In genomic region chr1:74084065-74084705, GRCm38 (mm10) we compare ENCODE assay signal across 8 mouse cellular contexts. TPM values are rescaled to one million over a fixed set of nuclear protein-coding genes. Genes with fewer than 3 reads are reported as not detected.
DNase-seq lines count a peak whose midpoint lies in the region; ATAC-seq lines count a peak whose summit lies in the region.

No protein-coding gene starts in this region.

- H3K27ac ChIP-seq in stomach, embryonic 14.5 days (ENCODE audit: low read length): peak overlapping the region; percentile 27; the same call in 1 of the 2 replicates

- no peaks in the 10 kb centered on the region for H3K27me3 ChIP-seq in stomach, embryonic 14.5 days (ENCODE audit: control insufficient read depth, insufficient read depth, low read length)

- no peak overlapping the region for H3K4me3 ChIP-seq in stomach, embryonic 14.5 days (ENCODE audit: low read depth, low read length)

- H3K4me2 ChIP-seq in stomach, embryonic 14.5 days (replicated peaks; ENCODE audit: low read depth, low read length): no peak overlapping the region

- 63% methylated on average over 6 of the region's 6 CpGs for WGBS in stomach, embryonic 14.5 days

- intact Hi-C loops in gastrocnemius, postnatal 14 days (cut with DNase I; ENCODE audit: low total_unique reads): no loop called here
- intact Hi-C loops in heart, postnatal 36 days (cut with DNase I): loop anchor here (5.0 kb wide), 1 partner anchor 113 kb away; no protein-coding TSS in a partner anchor
- intact Hi-C loops in left cerebral cortex, postnatal 4 days (cut with DNase I): no loop called here

- no peak for ATAC-seq in stomach, embryonic 14.5 days (ENCODE audit: insufficient number of reproducible peaks, insufficient read depth, low FRiP score, low read depth)
- ATAC-seq in activated CD4-positive, CD25-positive, alpha-beta regulatory T cell, adult 4 months: no peak

- peak; percentile 59 for DNase-seq in ovary, postnatal 36 days (ENCODE audit: low spot score)
- no peak for DNase-seq in ovary, postnatal 14 days (ENCODE audit: low spot score)
- peak; percentile 70 for DNase-seq in gastrocnemius, postnatal 14 days
- peak; percentile 69 to 74 for DNase-seq in heart, postnatal 36 days
- no peak for DNase-seq in left cerebral cortex, postnatal 4 days
- DNase-seq in spleen, postnatal 36 days (ENCODE audit: low spot score in 2 of 2): no peak

- H3K4me1 ChIP-seq in stomach, embryonic 14.5 days (ENCODE audit: control insufficient read depth, insufficient read depth, low read length): peaks cover 27% of the 10 kb centered on the region

- no peaks in the 10 kb centered on the region for H3K36me3 ChIP-seq in stomach, embryonic 14.5 days (ENCODE audit: control insufficient read depth, insufficient read depth, low read length)

- H3K9ac ChIP-seq in stomach, embryonic 14.5 days (replicated peaks; ENCODE audit: low read depth, low read length): no peak overlapping the region; the same call in 1 of the 2 replicates

- H3K9me3 ChIP-seq in stomach, embryonic 14.5 days (ENCODE audit: control insufficient read depth, low read depth, low read length): no peaks in the 10 kb centered on the region

RNA-seq across cellular contexts. Expression of gene Tns1, which starts 40.1 kb away (rescaled TPM):
- 100 to 1,000 TPM; 176 to 217 TPM for total RNA-seq in gastrocnemius, postnatal 14 days (2021)
- total RNA-seq in heart, postnatal 36 days (2021): 100 to 1,000 TPM; 672 to 786 TPM
- polyA plus RNA-seq in stomach, embryonic 14.5 days (2014; fragmentation: Nextera tagmentation; extraction: Ambion mirVana): 35.3 and 37.9 TPM in 2 replicates
- polyA plus RNA-seq in activated CD4-positive, CD25-positive, alpha-beta regulatory T cell, adult 4 months (2017; shearing (Covaris generic)): 10 to 100 TPM; 21.7 to 23.3 TPM
- total RNA-seq in left cerebral cortex, postnatal 4 days (2021): 10 to 100 TPM; 19.6 to 21.4 TPM

RNA-seq across cellular contexts. Expression of gene Rufy4, which starts 41.2 kb away (rescaled TPM):
- total RNA-seq in gastrocnemius, postnatal 14 days (2021): under 1 TPM in 1 of 2 experiments, not detected in 1; 0.09 TPM
- total RNA-seq in heart, postnatal 36 days (2021): 1 to 10 TPM in 1 of 2 experiments, under 1 TPM in 1; 0.69 to 1.2 TPM
- 0.25 and 0.26 TPM in 2 replicates for polyA plus RNA-seq in stomach, embryonic 14.5 days (2014; fragmentation: Nextera tagmentation; extraction: Ambion mirVana)
- polyA plus RNA-seq in activated CD4-positive, CD25-positive, alpha-beta regulatory T cell, adult 4 months (2017; shearing (Covaris generic)): not detected
- total RNA-seq in left cerebral cortex, postnatal 4 days (2021): under 1 TPM in 1 of 2 experiments, not detected in 1; 0.20 TPM

Comparison
In these comparisons a context has a peak if more than half of its experiments do, and no peak if none do; other contexts are left out.
1. DNase-seq: peak in ovary, postnatal 36 days (single experiment), gastrocnemius, postnatal 14 days (single experiment) and heart, postnatal 36 days (2 of 2); none in ovary, postnatal 14 days (single experiment), left cerebral cortex, postnatal 4 days (single experiment) and spleen, postnatal 36 days (0 of 2).
2. RNA of gene Tns1, which starts 40.1 kb away (total RNA-seq): 672 to 786 TPM in heart, postnatal 36 days and 176 to 217 TPM in gastrocnemius, postnatal 14 days; 19.6 to 21.4 TPM in left cerebral cortex, postnatal 4 days; every median in the first group is over 4 times any median in the second.